Mouse (Mus musculus): ENCODE measurements around the gene Msi2. TPM values are rescaled to one million over a fixed set of nuclear protein-coding genes. Genes with fewer than 3 reads are reported as not detected.

The Msi2 gene
- polyA plus RNA-seq, 1 experiment from 2014 or later = 20.4 TPM

GRCm38 (mm10) chr11:88429680-88430079 lies 288.6 kb downstream of the Msi2 start:
- DNase-seq (ENCODE audit: extremely low spot score, low spot score) = no peak
- Histone ChIP-seq H3K4me1 (peaks cover 60% of the 10 kb centered on the region), H3K9me3 (no peaks in the 10 kb centered on the region; the same call in 1 of the 2 replicates), H3K27ac (no peak overlapping the region), H3K4me3 (no peak overlapping the region), H3K36me3 (replicated peaks) (peaks cover 19% of the 10 kb centered on the region), H3K27me3 (ENCODE audit: poor library complexity, severe bottlenecking) (no peaks in the 10 kb centered on the region)
- WGBS = 93% methylated on average over 6 of the region's 6 CpGs

GRCm38 (mm10) chr11:88425631-88426101 lies 292.6 kb downstream of the Msi2 start:
- Histone ChIP-seq H3K4me1 (peaks cover 80% of the 10 kb centered on the region), H3K27ac (peak overlapping the region; percentile 68), H3K36me3 (replicated peaks) (peaks cover 19% of the 10 kb centered on the region), H3K9me3 (no peaks in the 10 kb centered on the region; the same call in 1 of the 2 replicates), H3K27me3 (ENCODE audit: poor library complexity, severe bottlenecking) (no peaks in the 10 kb centered on the region), H3K4me3 (no peak overlapping the region)
- 59% methylated on average over 9 of the region's 9 CpGs for WGBS
- DNase-seq (ENCODE audit: extremely low spot score, low spot score) = no peak

DNA sequence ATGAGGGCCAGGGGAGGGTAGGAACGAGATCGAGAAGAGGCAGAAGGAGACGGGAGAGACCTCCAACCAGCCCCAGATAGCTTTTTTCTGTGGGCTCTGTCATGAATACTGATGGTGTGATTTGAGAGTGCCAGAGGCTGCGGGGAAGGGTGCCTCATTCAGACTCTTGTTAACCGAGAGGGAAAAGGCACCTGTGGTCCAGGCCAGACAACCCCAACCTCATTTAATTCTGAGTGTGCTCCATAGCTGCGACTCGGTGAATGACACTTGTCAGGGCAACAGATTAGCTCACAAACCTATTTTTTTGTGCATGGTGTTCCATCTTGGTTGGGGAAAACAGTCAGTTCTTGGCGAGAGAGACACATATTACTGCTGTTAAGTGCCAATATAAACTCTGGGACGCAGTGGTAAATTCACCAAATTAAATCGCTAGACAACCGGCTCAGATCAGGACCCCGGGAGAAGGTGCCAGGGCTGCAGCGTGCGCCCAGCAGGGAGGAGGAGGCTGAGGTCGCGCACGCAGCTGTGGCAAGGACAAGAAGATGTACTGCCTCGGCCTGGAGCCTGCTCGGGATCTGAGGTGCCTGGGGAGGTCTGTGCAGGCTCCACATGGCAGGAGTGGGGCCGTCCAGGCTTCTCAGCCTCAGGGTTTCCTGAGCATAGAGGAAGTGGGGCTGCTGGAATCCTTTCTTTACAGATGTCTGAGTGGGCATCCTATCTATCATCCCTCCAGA lies 294.1 kb downstream of the Msi2 start:
- 77% methylated on average over 20 of the region's 20 CpGs for WGBS
- Histone ChIP-seq H3K27ac (0 out of 2 replicates have a peak overlapping the region, but pooled peaks have one; percentile 48), H3K9me3 (no peaks in the 10 kb centered on the region), H3K27me3 (ENCODE audit: poor library complexity, severe bottlenecking) (no peaks in the 10 kb centered on the region), H3K36me3 (replicated peaks) (peaks cover 17% of the 10 kb centered on the region), H3K4me3 (no peak overlapping the region), H3K4me1 (peaks cover 92% of the 10 kb centered on the region)
- DNase-seq (ENCODE audit: extremely low spot score, low spot score) = no peak

GRCm38 (mm10) chr11:88421057-88421578 lies 297.2 kb downstream of the Msi2 start:
- H3K4me1 ChIP-seq = peaks cover 80% of the 10 kb centered on the region
- H3K27ac ChIP-seq = peak overlapping the region; percentile 71
- H3K36me3 ChIP-seq (replicated peaks) = peaks cover 36% of the 10 kb centered on the region
- no peaks in the 10 kb centered on the region for H3K9me3 ChIP-seq
- H3K4me3 ChIP-seq = no peak overlapping the region
- 71% methylated on average over 9 of the region's 9 CpGs for WGBS
- no peak for DNase-seq (ENCODE audit: extremely low spot score, low spot score)
- no peaks in the 10 kb centered on the region for H3K27me3 ChIP-seq (ENCODE audit: poor library complexity, severe bottlenecking)

- Histone ChIP-seq H3K9me3 (no peaks in the 10 kb centered on the region), H3K27me3 (ENCODE audit: poor library complexity, severe bottlenecking) (0 out of 2 replicates have a peak, but pooled peaks cover 6% of the 10 kb centered on the region), H3K36me3 (replicated peaks) (peaks cover 37% of the 10 kb centered on the region), H3K4me1 (peaks cover 80% of the 10 kb centered on the region), H3K27ac (peak overlapping the region; percentile 71; the same call in 1 of the 2 replicates), H3K4me3 (no peak overlapping the region)
- WGBS = 93% methylated on average over 9 of the region's 9 CpGs
- no peak for DNase-seq (ENCODE audit: extremely low spot score, low spot score)
These were observed 298.5 kb downstream of the Msi2 start for GRCm38 (mm10) chr11:88419657-88420366.

- DNase-seq (ENCODE audit: extremely low spot score, low spot score) = no peak
- Histone ChIP-seq H3K4me1 (peaks cover 80% of the 10 kb centered on the region), H3K9me3 (no peaks in the 10 kb centered on the region), H3K27ac (peak overlapping the region; percentile 72), H3K36me3 (replicated peaks) (peaks cover 35% of the 10 kb centered on the region), H3K27me3 (ENCODE audit: poor library complexity, severe bottlenecking) (0 out of 2 replicates have a peak, but pooled peaks cover 6% of the 10 kb centered on the region), H3K4me3 (no peak overlapping the region)
- WGBS = 62% methylated on average over 7 of the region's 7 CpGs
These were observed 299.2 kb downstream of the Msi2 start for GRCm38 (mm10) chr11:88419064-88419463.

GRCm38 (mm10) chr11:88414157-88414870 lies 304.0 kb downstream of the Msi2 start:
- Histone ChIP-seq H3K36me3 (replicated peaks) (peaks cover 53% of the 10 kb centered on the region), H3K4me1 (peaks cover 65% of the 10 kb centered on the region)

GRCm38 (mm10) chr11:88412423-88413094 lies 305.8 kb downstream of the Msi2 start:
- peak; percentile 74 for DNase-seq (ENCODE audit: extremely low spot score, low spot score)
- WGBS = 40% methylated on average over 4 of the region's 5 CpGs
- H3K27ac ChIP-seq = peak overlapping the region; percentile 54
- H3K4me3 ChIP-seq = no peak overlapping the region
- peaks cover 62% of the 10 kb centered on the region for H3K4me1 ChIP-seq
- peaks cover 65% of the 10 kb centered on the region for H3K36me3 ChIP-seq (replicated peaks)
- peaks cover 31% of the 10 kb centered on the region for H3K27me3 ChIP-seq (ENCODE audit: poor library complexity, severe bottlenecking)
- H3K9me3 ChIP-seq = no peaks in the 10 kb centered on the region

More at GRCm38 (mm10) chr11:88414157-88414870, 304.0 kb downstream of the Msi2 start:
- Histone ChIP-seq H3K27me3 (ENCODE audit: poor library complexity, severe bottlenecking) (peaks cover 15% of the 10 kb centered on the region), H3K9me3 (no peaks in the 10 kb centered on the region), H3K27ac (peak overlapping the region; percentile 68), H3K4me3 (no peak overlapping the region)
- no peak for DNase-seq (ENCODE audit: extremely low spot score, low spot score)
- 48% methylated on average over 18 of the region's 18 CpGs for WGBS

GRCm38 (mm10) chr11:88408305-88408704 lies 310.0 kb downstream of the Msi2 start:
- no peak for DNase-seq (ENCODE audit: extremely low spot score, low spot score)
- Histone ChIP-seq H3K9me3 (no peaks in the 10 kb centered on the region), H3K27me3 (ENCODE audit: poor library complexity, severe bottlenecking) (peaks cover 57% of the 10 kb centered on the region), H3K4me3 (no peak overlapping the region), H3K4me1 (peaks cover 75% of the 10 kb centered on the region), H3K36me3 (replicated peaks) (peaks cover 59% of the 10 kb centered on the region), H3K27ac (no peak overlapping the region)
- 93% methylated on average over 8 of the region's 8 CpGs for WGBS

- 58% methylated on average over 3 of the region's 3 CpGs for WGBS
- H3K4me3 ChIP-seq = no peak overlapping the region
- DNase-seq (ENCODE audit: extremely low spot score, low spot score) = no peak
- H3K9me3 ChIP-seq = no peaks in the 10 kb centered on the region
- H3K36me3 ChIP-seq (replicated peaks) = peaks cover 55% of the 10 kb centered on the region
- H3K4me1 ChIP-seq = peaks cover 77% of the 10 kb centered on the region
- peak overlapping the region; percentile 66; the same call in 1 of the 2 replicates for H3K27ac ChIP-seq
- H3K27me3 ChIP-seq (ENCODE audit: poor library complexity, severe bottlenecking) = peaks cover 64% of the 10 kb centered on the region
These were observed 311.9 kb downstream of the Msi2 start for GRCm38 (mm10) chr11:88406408-88406915.

- DNase-seq (ENCODE audit: extremely low spot score, low spot score) = no peak
- Histone ChIP-seq H3K27me3 (ENCODE audit: poor library complexity, severe bottlenecking) (peaks cover 67% of the 10 kb centered on the region), H3K36me3 (replicated peaks) (peaks cover 57% of the 10 kb centered on the region), H3K4me1 (peaks cover 85% of the 10 kb centered on the region), H3K4me3 (no peak overlapping the region), H3K27ac (peak overlapping the region; percentile 77), H3K9me3 (no peaks in the 10 kb centered on the region)
- 44% methylated on average over 17 of the region's 17 CpGs for WGBS
These were observed 313.3 kb downstream of the Msi2 start for GRCm38 (mm10) chr11:88404816-88405613.

Measured in forebrain, embryonic 10.5 days (tissue).